Mouse (Mus musculus) spleen, adult 2 months (tissue): ENCODE data around the gene Zeb2. TPM values are rescaled to one million over a fixed set of nuclear protein-coding genes. Genes with fewer than 3 reads are reported as not detected.
"Not testable (repeated sequence)": the region's sequence is repeated elsewhere in the genome, so short reads cannot be mapped to it uniquely, and the experiment has no call there.

Experiments used
- DNase-seq, 2 experiments: peaks; one replicate each; pipeline versions ENCODE4 v3.0.0 to v3.0.0-alpha.2; 2012 to 2021; ENCODE audit warnings: low spot score in 2 of 2, low read depth in 1 of 2
- H3K27ac ChIP-seq: fragments of 200-500 bp; 2 replicates; pipeline ENCODE4 v1.5.1; 2012; ENCODE audit warnings: low read length, inconsistent platforms; ENCODE audit not compliant: insufficient read depth
- H3K27me3 ChIP-seq: fragments of 200-500 bp; 2 replicates; pipeline ENCODE4 v1.6.1; 2012; ENCODE audit warnings: mild to moderate bottlenecking, moderate library complexity, low read length, inconsistent platforms; ENCODE audit not compliant: control insufficient read depth, insufficient read depth
- H3K36me3 ChIP-seq: fragments of 200-500 bp; 2 replicates; pipeline ENCODE4 v1.6.1; 2012; ENCODE audit warnings: mild to moderate bottlenecking, low read length, inconsistent platforms; ENCODE audit not compliant: control insufficient read depth, insufficient read depth
- H3K4me1 ChIP-seq: fragments of 200-500 bp; 2 replicates; pipeline ENCODE4 v1.6.1; 2011; ENCODE audit warnings: inconsistent platforms; ENCODE audit not compliant: control insufficient read depth, insufficient read depth, insufficient read length
- H3K4me3 ChIP-seq: fragments of 200-500 bp; 2 replicates; pipeline ENCODE4 v1.5.1; 2011; ENCODE audit warnings: mild to moderate bottlenecking, inconsistent platforms; ENCODE audit not compliant: insufficient read depth, insufficient read length; ENCODE audit errors: extremely low read depth
- CTCF ChIP-seq: fragments of 200-500 bp; IDR thresholded peaks from 2 replicates; pipeline ENCODE4 v1.5.1; 2011; ENCODE audit warnings: mild to moderate bottlenecking, inconsistent platforms; ENCODE audit not compliant: insufficient read depth, insufficient read length, insufficient replicate concordance; ENCODE audit errors: extremely low read depth
- POLR2A ChIP-seq: fragments of 200-500 bp; IDR thresholded peaks from 2 replicates; pipeline ENCODE4 v1.6.1; 2011; ENCODE audit warnings: low read depth, low read length, inconsistent platforms
- WGBS: fragments of 180-500 bp; shearing (Covaris S2); methylation state at CpG from one replicate; pipeline ENCODE4 v1.1.7; 2018; 5-methylcytosine and 5-hydroxymethylcytosine counted together
- polyA plus RNA-seq: library from polyadenylated mRNA; depleted of rRNA; stranded (reverse); fragments of >200 nt; gene quantifications from 2 replicates; pipeline ENCODE4 v1.2.3, GENCODE M21; 2012

The Zeb2 gene
- polyA plus RNA-seq, 1 experiment = 18.4 TPM

- peak overlapping the region; percentile 92 for H3K27ac ChIP-seq
- no peaks in the 10 kb centered on the region for H3K36me3 ChIP-seq
- WGBS = 7% methylated on average over 23 of the region's 25 CpGs
- peak; percentile 27; the same call in 1 of the 2 replicates for TF ChIP-seq CTCF
- no peak; the same call in 1 of the 2 replicates for TF ChIP-seq POLR2A
- H3K4me3 ChIP-seq = peak overlapping the region; percentile 68
- peaks cover 2% of the 10 kb centered on the region; the same call in 1 of the 2 replicates for H3K27me3 ChIP-seq
- no peaks in the 10 kb centered on the region for H3K4me1 ChIP-seq
- DNase-seq = peak in 1 of 2 experiments; percentile 40
Observed at GRCm38 (mm10) chr2:45112891-45113683, 4.1 kb downstream of the Zeb2 start.

GRCm38 (mm10) chr2:45112021-45112747 is 5.0 kb downstream of the Zeb2 start:
- peak overlapping the region; percentile 92 for H3K27ac ChIP-seq

GRCm38 (mm10) chr2:45111571-45111970 is 5.6 kb downstream of the Zeb2 start:
- not testable (repeated sequence) for DNase-seq
- 2% methylated on average over 3 of the region's 3 CpGs for WGBS

More at GRCm38 (mm10) chr2:45112021-45112747, 5.0 kb downstream of the Zeb2 start:
- H3K36me3 ChIP-seq = peaks cover 3% of the 10 kb centered on the region; the same call in 1 of the 2 replicates
- peak; percentile 46 to 47 for DNase-seq
- peak overlapping the region; percentile 89 for H3K4me3 ChIP-seq
- peaks cover 2% of the 10 kb centered on the region; the same call in 1 of the 2 replicates for H3K27me3 ChIP-seq
- 0 out of 2 replicates have a peak, but pooled peaks cover 2% of the 10 kb centered on the region for H3K4me1 ChIP-seq
- WGBS = 2% methylated on average over 9 of the region's 9 CpGs
- peak; percentile 7; the same call in 1 of the 2 replicates for TF ChIP-seq POLR2A
- no peak for TF ChIP-seq CTCF

GRCm38 (mm10) chr2:45110757-45111411 is 6.3 kb downstream of the Zeb2 start:
- Histone ChIP-seq H3K27me3 (no peaks in the 10 kb centered on the region), H3K4me1 (0 out of 2 replicates have a peak, but pooled peaks cover 2% of the 10 kb centered on the region), H3K27ac (peak overlapping the region; percentile 94), H3K36me3 (peaks cover 3% of the 10 kb centered on the region; the same call in 1 of the 2 replicates), H3K4me3 (peak overlapping the region; percentile 89)
- peak in 1 of 2 experiments; percentile 33 for DNase-seq
- under 1% methylated on average over 20 of the region's 20 CpGs for WGBS
- TF ChIP-seq POLR2A = no peak
- no peak for TF ChIP-seq CTCF

More at GRCm38 (mm10) chr2:45111571-45111970, 5.6 kb downstream of the Zeb2 start:
- Histone ChIP-seq H3K4me3 (peak overlapping the region; percentile 89), H3K27ac (peak overlapping the region; percentile 94)
- H3K27me3 ChIP-seq, H3K36me3 ChIP-seq, H3K4me1 ChIP-seq: not testable (repeated sequence)

- TF ChIP-seq CTCF (no peak), POLR2A (no peak; the same call in 1 of the 2 replicates)
- Histone ChIP-seq H3K27me3 (no peaks in the 10 kb centered on the region), H3K27ac (peak overlapping the region; percentile 94), H3K4me3 (peak overlapping the region; percentile 89), H3K36me3 (peaks cover 3% of the 10 kb centered on the region; the same call in 1 of the 2 replicates), H3K4me1 (0 out of 2 replicates have a peak, but pooled peaks cover 2% of the 10 kb centered on the region)
- WGBS = under 1% methylated on average over 54 of the region's 54 CpGs
- peak in 1 of 2 experiments; percentile 52 for DNase-seq
Observed at GRCm38 (mm10) chr2:45109951-45110756, 7.0 kb downstream of the Zeb2 start.
